Mouse (Mus musculus): ENCODE data around the gene Acap2. TPM values are rescaled to one million over a fixed set of nuclear protein-coding genes. Genes with fewer than 3 reads are reported as not detected.

Gene Acap2
- polyA plus RNA-seq, 1 experiment from 2014 or later: 33.0 TPM

GRCm38 (mm10) chr16:31209911-31210310 lies 8.9 kb upstream of the Acap2 start:
- Histone ChIP-seq H3K9me3 (ENCODE audit: low read depth, low read length) (no peaks in the 10 kb centered on the region), H3K27me3 (ENCODE audit: insufficient read depth, low read length) (no peaks in the 10 kb centered on the region), H3K4me3 (ENCODE audit: low read depth, low read length) (no peak overlapping the region), H3K4me2 (no peak overlapping the region), H3K9ac (no peak overlapping the region), H3K4me1 (ENCODE audit: insufficient read depth) (0 out of 2 replicates have a peak, but pooled peaks cover 4% of the 10 kb centered on the region), H3K36me3 (ENCODE audit: insufficient read depth) (no peaks in the 10 kb centered on the region), H3K27ac (ENCODE audit: low read depth) (no peak overlapping the region)
- 49% methylated on average over 5 of the region's 5 CpGs for WGBS
- no peak for TF ChIP-seq CTCF (IDR thresholded peaks at IDR 0.05; ENCODE audit: low read depth)
- DNase-seq: no peak
- ATAC-seq (ENCODE audit: insufficient read depth): no peak

GRCm38 (mm10) chr16:31205726-31206125 lies 4.7 kb upstream of the Acap2 start:
- Histone ChIP-seq H3K27me3 (ENCODE audit: insufficient read depth, low read length) (no peaks in the 10 kb centered on the region), H3K9ac (no peak overlapping the region), H3K36me3 (ENCODE audit: insufficient read depth) (no peaks in the 10 kb centered on the region), H3K4me3 (ENCODE audit: low read depth, low read length) (no peak overlapping the region), H3K4me1 (ENCODE audit: insufficient read depth) (0 out of 2 replicates have a peak, but pooled peaks cover 4% of the 10 kb centered on the region), H3K9me3 (ENCODE audit: low read depth, low read length) (no peaks in the 10 kb centered on the region), H3K27ac (ENCODE audit: low read depth) (no peak overlapping the region), H3K4me2 (no peak overlapping the region)
- ATAC-seq (ENCODE audit: insufficient read depth): no peak
- DNase-seq: no peak
- TF ChIP-seq CTCF (IDR thresholded peaks at IDR 0.05; ENCODE audit: low read depth): no peak
- 63% methylated on average over 5 of the region's 7 CpGs for whole genome bisulfite sequencing

DNA sequence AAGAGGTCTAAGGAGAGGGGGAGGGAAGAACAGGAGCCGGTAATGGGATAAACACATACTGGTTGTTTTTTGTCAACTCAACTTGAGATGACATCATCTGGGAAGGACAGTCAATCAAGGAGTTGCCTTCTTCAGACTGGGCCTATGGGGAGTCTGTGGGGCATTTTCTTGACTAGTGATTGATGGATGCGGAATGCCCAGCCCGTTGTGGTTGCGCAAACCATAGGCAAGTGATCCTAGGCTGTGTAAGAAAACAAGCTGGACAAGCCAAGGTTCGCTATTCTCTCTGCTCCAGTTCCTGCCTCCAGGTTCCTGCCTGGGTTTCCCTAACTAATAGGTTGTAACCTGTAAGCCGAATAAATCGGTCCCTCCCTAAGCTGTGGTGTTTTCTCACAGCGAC lies 4.1 kb upstream of the Acap2 start:
- ATAC-seq (ENCODE audit: insufficient read depth): no peak
- H3K36me3 ChIP-seq (ENCODE audit: insufficient read depth): no peaks in the 10 kb centered on the region
- 87% methylated on average over 8 of the region's 8 CpGs for WGBS
- TF ChIP-seq CTCF (IDR thresholded peaks at IDR 0.05; ENCODE audit: low read depth): no peak
- DNase-seq: no peak
- no peaks in the 10 kb centered on the region for H3K9me3 ChIP-seq (ENCODE audit: low read depth, low read length)
- no peak overlapping the region for H3K9ac ChIP-seq
- H3K4me2 ChIP-seq: no peak overlapping the region
- 0 out of 2 replicates have a peak, but pooled peaks cover 4% of the 10 kb centered on the region for H3K4me1 ChIP-seq (ENCODE audit: insufficient read depth)
- no peak overlapping the region for H3K4me3 ChIP-seq (ENCODE audit: low read depth, low read length)
- H3K27ac ChIP-seq (ENCODE audit: low read depth): no peak overlapping the region
- H3K27me3 ChIP-seq (ENCODE audit: insufficient read depth, low read length): no peaks in the 10 kb centered on the region

DNA sequence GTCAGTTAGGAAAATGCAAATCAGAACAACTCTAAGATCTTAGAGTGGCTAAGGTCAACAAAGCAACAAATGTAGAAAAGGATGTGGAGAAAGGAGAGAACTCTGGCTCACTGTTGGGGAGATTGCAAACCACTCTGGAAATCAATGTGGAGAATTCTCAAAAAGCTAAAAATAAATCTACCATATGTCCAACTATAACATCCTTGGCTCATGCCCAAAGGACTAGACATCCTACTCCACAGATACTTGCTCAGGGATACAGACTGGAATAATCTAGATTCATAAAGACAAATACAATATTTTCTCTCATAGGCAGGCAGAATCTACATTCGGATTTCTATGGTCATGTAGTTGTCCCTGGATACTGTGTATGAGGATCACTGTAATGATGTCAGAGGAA lies 3.2 kb upstream of the Acap2 start:
- H3K4me2 ChIP-seq: no peak overlapping the region
- WGBS: 55% methylated on average over 1 of the region's 1 CpGs
- DNase-seq (no peak), ATAC-seq (ENCODE audit: insufficient read depth) (no peak)
- no peak for TF ChIP-seq CTCF (IDR thresholded peaks at IDR 0.05; ENCODE audit: low read depth)
- no peak overlapping the region for H3K4me3 ChIP-seq (ENCODE audit: low read depth, low read length)
- 0 out of 2 replicates have a peak, but pooled peaks cover 2% of the 10 kb centered on the region for H3K4me1 ChIP-seq (ENCODE audit: insufficient read depth)
- H3K36me3 ChIP-seq (ENCODE audit: insufficient read depth): no peaks in the 10 kb centered on the region
- no peak overlapping the region for H3K27ac ChIP-seq (ENCODE audit: low read depth)
- H3K9me3 ChIP-seq (ENCODE audit: low read depth, low read length): no peaks in the 10 kb centered on the region
- H3K9ac ChIP-seq: no peak overlapping the region
- no peaks in the 10 kb centered on the region for H3K27me3 ChIP-seq (ENCODE audit: insufficient read depth, low read length)

GRCm38 (mm10) chr16:31201704-31202103 lies 659 bp upstream of the Acap2 start:
- ATAC-seq (ENCODE audit: insufficient read depth) (no peak), DNase-seq (no peak)
- no peaks in the 10 kb centered on the region for H3K36me3 ChIP-seq (ENCODE audit: insufficient read depth)
- no peak overlapping the region for H3K9ac ChIP-seq
- H3K4me2 ChIP-seq: peak overlapping the region; percentile 81
- H3K27ac ChIP-seq (ENCODE audit: low read depth): peak overlapping the region; percentile 14; the same call in 1 of the 2 replicates
- WGBS: 54% methylated on average over 2 of the region's 2 CpGs
- H3K4me1 ChIP-seq (ENCODE audit: insufficient read depth): 0 out of 2 replicates have a peak, but pooled peaks cover 5% of the 10 kb centered on the region
- no peaks in the 10 kb centered on the region for H3K9me3 ChIP-seq (ENCODE audit: low read depth, low read length)
- H3K27me3 ChIP-seq (ENCODE audit: insufficient read depth, low read length): no peaks in the 10 kb centered on the region
- H3K4me3 ChIP-seq (ENCODE audit: low read depth, low read length): peak overlapping the region; percentile 97; the same call in 1 of the 2 replicates
- no peak for TF ChIP-seq CTCF (IDR thresholded peaks at IDR 0.05; ENCODE audit: low read depth)

DNA sequence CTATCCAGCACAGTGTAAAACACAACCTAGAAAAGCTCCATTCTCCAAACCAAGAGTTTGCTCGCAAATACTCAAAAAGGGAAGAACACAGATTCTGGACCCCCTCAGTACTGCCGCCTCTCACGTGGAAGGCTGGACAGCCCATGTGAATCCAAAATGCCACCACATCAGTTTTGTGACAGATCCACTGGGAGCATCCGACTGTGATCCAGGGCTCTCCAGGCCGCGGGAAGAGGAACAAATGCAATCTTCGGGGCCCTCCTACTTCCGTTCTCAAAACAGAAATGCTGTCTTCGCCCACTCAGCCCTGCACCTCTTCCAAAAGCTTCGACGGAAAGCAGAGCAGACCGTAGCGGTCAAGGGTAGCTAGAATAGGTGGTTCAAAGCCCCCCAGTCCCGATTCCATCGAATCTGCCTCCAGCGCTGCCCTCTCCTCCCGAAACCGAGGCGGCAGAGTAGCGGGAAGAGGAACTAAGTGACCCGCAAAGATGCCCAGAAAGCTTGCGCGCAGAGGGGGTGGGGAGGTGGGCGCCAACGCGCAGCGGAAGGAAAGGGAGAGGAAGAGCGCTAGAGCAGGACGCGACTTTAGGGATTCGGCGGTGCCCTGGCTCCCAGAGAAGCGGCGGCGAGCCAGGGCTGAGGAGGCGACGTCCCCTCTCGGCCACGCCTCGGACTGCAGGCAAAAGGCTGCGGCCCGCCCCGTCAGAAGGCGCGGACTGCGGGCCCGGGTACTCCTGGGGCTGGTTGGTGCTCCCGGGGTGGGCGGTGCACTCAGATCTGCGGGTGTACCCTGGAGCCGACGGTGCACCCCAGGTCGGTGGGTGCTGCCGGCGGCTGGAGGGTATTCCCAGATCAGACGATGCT lies 887 bp downstream of the Acap2 start:
- under 1% methylated on average over 56 of the region's 56 CpGs for WGBS
- TF ChIP-seq CTCF (IDR thresholded peaks at IDR 0.05; ENCODE audit: low read depth): peak; percentile 42; the same call in 1 of the 2 replicates
- ATAC-seq (ENCODE audit: insufficient read depth) (peak; percentile 34), DNase-seq (peak; percentile 73)
- H3K4me2 ChIP-seq: peak overlapping the region; percentile 81
- no peaks in the 10 kb centered on the region for H3K36me3 ChIP-seq (ENCODE audit: insufficient read depth)
- H3K4me1 ChIP-seq (ENCODE audit: insufficient read depth): 0 out of 2 replicates have a peak, but pooled peaks cover 5% of the 10 kb centered on the region
- H3K27ac ChIP-seq (ENCODE audit: low read depth): peak overlapping the region; percentile 93
- no peaks in the 10 kb centered on the region for H3K9me3 ChIP-seq (ENCODE audit: low read depth, low read length)
- H3K9ac ChIP-seq: peak overlapping the region; percentile 90
- H3K4me3 ChIP-seq (ENCODE audit: low read depth, low read length): peak overlapping the region; percentile 97
- H3K27me3 ChIP-seq (ENCODE audit: insufficient read depth, low read length): no peaks in the 10 kb centered on the region

DNA sequence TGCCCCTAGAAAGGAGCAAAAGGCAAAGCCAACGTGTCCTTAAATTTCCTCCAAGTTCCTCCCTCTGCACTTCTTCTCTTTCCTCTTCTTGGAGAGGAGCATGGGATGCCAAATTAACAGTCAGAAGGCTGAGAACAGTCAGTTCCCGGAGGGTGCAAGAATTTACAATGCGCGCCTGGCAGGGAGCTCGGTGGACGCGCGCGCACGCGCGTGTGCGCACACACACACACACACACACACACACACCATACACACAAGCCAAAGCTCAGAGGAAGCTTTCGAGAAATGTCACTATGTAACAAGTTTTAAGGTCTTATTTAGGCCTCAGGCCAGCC lies 1.5 kb downstream of the Acap2 start:
- H3K27ac ChIP-seq (ENCODE audit: low read depth): peak overlapping the region; percentile 93
- WGBS: 6% methylated on average over 14 of the region's 14 CpGs
- ATAC-seq (ENCODE audit: insufficient read depth): no peak

More for the DNA sequence above, 1.5 kb downstream of the Acap2 start:
- Histone ChIP-seq H3K9me3 (ENCODE audit: low read depth, low read length) (no peaks in the 10 kb centered on the region), H3K27me3 (ENCODE audit: insufficient read depth, low read length) (no peaks in the 10 kb centered on the region), H3K36me3 (ENCODE audit: insufficient read depth) (no peaks in the 10 kb centered on the region), H3K4me3 (ENCODE audit: low read depth, low read length) (peak overlapping the region; percentile 97), H3K9ac (peak overlapping the region; percentile 90), H3K4me2 (peak overlapping the region; percentile 81), H3K4me1 (ENCODE audit: insufficient read depth) (0 out of 2 replicates have a peak, but pooled peaks cover 5% of the 10 kb centered on the region)
- TF ChIP-seq CTCF (IDR thresholded peaks at IDR 0.05; ENCODE audit: low read depth): no peak
- peak; percentile 59 for DNase-seq

All from lung, embryonic 14.5 days (tissue).